Mouse (Mus musculus): ENCODE results near the gene Tap2. TPM values are rescaled to one million over a fixed set of nuclear protein-coding genes. Genes with fewer than 3 reads are reported as not detected.

Gene Tap2
- polyA plus RNA-seq, 1 experiment from 2014 or later, result 26.1 TPM

- Histone ChIP-seq H3K27ac (no peak overlapping the region), H3K4me3 (ENCODE audit: inconsistent target) (no peak overlapping the region), H3K79me2 (ENCODE audit: inconsistent target) (peaks cover 68% of the 10 kb centered on the region), H3K36me3 (ENCODE audit: inconsistent target) (peaks cover 43% of the 10 kb centered on the region)
- 89% methylated on average over 9 of the region's 9 CpGs for WGBS (ENCODE audit: missing documents)
Measured at GRCm38 (mm10) chr17:34185526-34185925, 17.8 kb upstream of the Tap2 start.

- Histone ChIP-seq H3K4me3 (ENCODE audit: inconsistent target) (peak overlapping the region; percentile 98), H3K36me3 (ENCODE audit: inconsistent target) (peaks cover 52% of the 10 kb centered on the region), H3K79me2 (ENCODE audit: inconsistent target) (peaks cover 81% of the 10 kb centered on the region), H3K27ac (peak overlapping the region; percentile 95)
- 0% methylated on average over 14 of the region's 14 CpGs for WGBS (ENCODE audit: missing documents)
Measured at GRCm38 (mm10) chr17:34186885-34187260, 16.5 kb upstream of the Tap2 start.

GRCm38 (mm10) chr17:34187261-34187916 lies 15.9 kb upstream of the Tap2 start, which contains the start of the genes Tap1 and Psmb9:
Gene Tap1, plus strand, starts transcription at chr17:34187553.
Gene Psmb9, minus strand, starts transcription at chr17:34187764.
- H3K27ac ChIP-seq, result peak within 1 kb of the TSS; percentile 95
- peaks cover 86% of the 10 kb centered on the region for H3K79me2 ChIP-seq (ENCODE audit: inconsistent target)
- H3K4me3 ChIP-seq (ENCODE audit: inconsistent target), result peak within 1 kb of the TSS; percentile 98
- H3K36me3 ChIP-seq (ENCODE audit: inconsistent target), result peaks cover 52% of the 10 kb centered on the region
- under 1% methylated on average over 46 of the region's 46 CpGs for WGBS (ENCODE audit: missing documents)

- Histone ChIP-seq H3K79me2 (ENCODE audit: inconsistent target) (peaks cover 93% of the 10 kb centered on the region), H3K36me3 (ENCODE audit: inconsistent target) (peaks cover 52% of the 10 kb centered on the region), H3K4me3 (ENCODE audit: inconsistent target) (peak overlapping the region; percentile 98), H3K27ac (peak overlapping the region; percentile 95)
- under 1% methylated on average over 20 of the region's 20 CpGs for WGBS (ENCODE audit: missing documents)
Measured at GRCm38 (mm10) chr17:34188010-34188409, 15.3 kb upstream of the Tap2 start.

GRCm38 (mm10) chr17:34188986-34189385 lies 14.3 kb upstream of the Tap2 start:
- Histone ChIP-seq H3K27ac (no peak overlapping the region), H3K79me2 (ENCODE audit: inconsistent target) (peaks cover 92% of the 10 kb centered on the region), H3K36me3 (ENCODE audit: inconsistent target) (peaks cover 50% of the 10 kb centered on the region), H3K4me3 (ENCODE audit: inconsistent target) (peak overlapping the region; percentile 11; the same call in 1 of the 2 replicates)
- WGBS (ENCODE audit: missing documents), result 50% methylated on average over 6 of the region's 6 CpGs

- no peak overlapping the region for H3K27ac ChIP-seq
Measured at GRCm38 (mm10) chr17:34192852-34193251, 10.5 kb upstream of the Tap2 start.

GRCm38 (mm10) chr17:34193468-34193867 lies 9.9 kb upstream of the Tap2 start:
- Histone ChIP-seq H3K79me2 (ENCODE audit: inconsistent target) (peaks cover 69% of the 10 kb centered on the region), H3K36me3 (ENCODE audit: inconsistent target) (peaks cover 61% of the 10 kb centered on the region), H3K27ac (no peak overlapping the region), H3K4me3 (ENCODE audit: inconsistent target) (no peak overlapping the region)
- WGBS (ENCODE audit: missing documents), result 89% methylated on average over 8 of the region's 8 CpGs

More at GRCm38 (mm10) chr17:34192852-34193251, 10.5 kb upstream of the Tap2 start:
- WGBS (ENCODE audit: missing documents), result 88% methylated on average over 13 of the region's 16 CpGs
- H3K36me3 ChIP-seq (ENCODE audit: inconsistent target), result peaks cover 61% of the 10 kb centered on the region
- H3K79me2 ChIP-seq (ENCODE audit: inconsistent target), result peaks cover 72% of the 10 kb centered on the region
- H3K4me3 ChIP-seq (ENCODE audit: inconsistent target), result no peak overlapping the region

- Histone ChIP-seq H3K36me3 (ENCODE audit: inconsistent target) (peaks cover 57% of the 10 kb centered on the region), H3K27ac (no peak overlapping the region), H3K79me2 (ENCODE audit: inconsistent target) (peaks cover 70% of the 10 kb centered on the region), H3K4me3 (ENCODE audit: inconsistent target) (no peak overlapping the region)
- 94% methylated on average over 4 of the region's 4 CpGs for WGBS (ENCODE audit: missing documents)
Measured at GRCm38 (mm10) chr17:34194723-34195122, 8.6 kb upstream of the Tap2 start.

GRCm38 (mm10) chr17:34196491-34196890 lies 6.8 kb upstream of the Tap2 start:
- 37% methylated on average over 12 of the region's 12 CpGs for WGBS (ENCODE audit: missing documents)
- Histone ChIP-seq H3K36me3 (ENCODE audit: inconsistent target) (peaks cover 56% of the 10 kb centered on the region), H3K27ac (no peak overlapping the region), H3K4me3 (ENCODE audit: inconsistent target) (no peak overlapping the region), H3K79me2 (ENCODE audit: inconsistent target) (peaks cover 64% of the 10 kb centered on the region)

- Histone ChIP-seq H3K4me3 (ENCODE audit: inconsistent target) (peak within 1 kb of the TSS; percentile 89), H3K27ac (peak within 1 kb of the TSS; percentile 87), H3K36me3 (ENCODE audit: inconsistent target) (peaks cover 49% of the 10 kb centered on the region), H3K79me2 (ENCODE audit: inconsistent target) (peaks cover 57% of the 10 kb centered on the region)
- 16% methylated on average over 41 of the region's 41 CpGs for WGBS (ENCODE audit: missing documents)
Measured at GRCm38 (mm10) chr17:34196941-34197894, 6.1 kb upstream of the Tap2 start, which contains the start of gene Psmb8. Gene Psmb8, plus strand, starts transcription at chr17:34197721.

- Histone ChIP-seq H3K36me3 (ENCODE audit: inconsistent target) (peaks cover 41% of the 10 kb centered on the region), H3K79me2 (ENCODE audit: inconsistent target) (peaks cover 49% of the 10 kb centered on the region), H3K4me3 (ENCODE audit: inconsistent target) (peak overlapping the region; percentile 89), H3K27ac (peak overlapping the region; percentile 87)
- under 1% methylated on average over 30 of the region's 32 CpGs for WGBS (ENCODE audit: missing documents)
Measured at GRCm38 (mm10) chr17:34197904-34198520, 5.3 kb upstream of the Tap2 start.

- peak overlapping the region; percentile 87 for H3K27ac ChIP-seq
- peaks cover 46% of the 10 kb centered on the region for H3K79me2 ChIP-seq (ENCODE audit: inconsistent target)
- H3K4me3 ChIP-seq (ENCODE audit: inconsistent target), result peak overlapping the region; percentile 89
- H3K36me3 ChIP-seq (ENCODE audit: inconsistent target), result peaks cover 38% of the 10 kb centered on the region
- WGBS (ENCODE audit: missing documents), result 0% methylated on average over 11 of the region's 11 CpGs
Measured at GRCm38 (mm10) chr17:34198521-34198912, 4.8 kb upstream of the Tap2 start.

- WGBS (ENCODE audit: missing documents), result 19% methylated on average over 12 of the region's 12 CpGs
- H3K4me3 ChIP-seq (ENCODE audit: inconsistent target), result peak overlapping the region; percentile 89
- peak overlapping the region; percentile 87 for H3K27ac ChIP-seq
- H3K36me3 ChIP-seq (ENCODE audit: inconsistent target), result peaks cover 32% of the 10 kb centered on the region
- peaks cover 40% of the 10 kb centered on the region for H3K79me2 ChIP-seq (ENCODE audit: inconsistent target)
Measured at GRCm38 (mm10) chr17:34199050-34199619, 4.2 kb upstream of the Tap2 start.

- 91% methylated on average over 9 of the region's 10 CpGs for WGBS (ENCODE audit: missing documents)
- no peak overlapping the region for H3K4me3 ChIP-seq (ENCODE audit: inconsistent target)
Measured at GRCm38 (mm10) chr17:34200047-34200446, 3.3 kb upstream of the Tap2 start.

More at GRCm38 (mm10) chr17:34200047-34200446, 3.3 kb upstream of the Tap2 start:
- H3K36me3 ChIP-seq (ENCODE audit: inconsistent target), result peaks cover 26% of the 10 kb centered on the region; the same call in 1 of the 2 replicates
- no peak overlapping the region for H3K27ac ChIP-seq
- H3K79me2 ChIP-seq (ENCODE audit: inconsistent target), result peaks cover 38% of the 10 kb centered on the region
